In genomic region chr17:46371783-46372182, GRCm38 (mm10) we compare ENCODE assay signal across 8 mouse cellular contexts. TPM values are rescaled to one million over a fixed set of nuclear protein-coding genes. Genes with fewer than 3 reads are reported as not detected.
DNase-seq lines count a peak whose midpoint lies in the region; ATAC-seq lines count a peak whose summit lies in the region.

No protein-coding gene starts in this region.

- no peak for ATAC-seq in liver, embryonic 12.5 days
- ATAC-seq in midbrain, embryonic 13.5 days = no peak

- DNase-seq in cerebellum, postnatal 10 days = peak; percentile 47 to 49
- DNase-seq in cerebellum, adult 9-10 months = no peak
- peak; percentile 23 for DNase-seq in liver
- DNase-seq in embryo, embryonic 11 days = peak; percentile 10
- DNase-seq in retina, embryonic 14.5 days (ENCODE audit: low spot score) = peak; percentile 40
- DNase-seq in left cerebral cortex, postnatal 14 days (ENCODE audit: low spot score in 2 of 2) = no peak

- no peak overlapping the region for H3K27ac ChIP-seq in liver, embryonic 12.5 days
- no peak overlapping the region for H3K27ac ChIP-seq in midbrain, embryonic 13.5 days

- intact Hi-C loops in left cerebral cortex, postnatal 14 days (cut with DNase I) = no loop called here

- H3K9me3 ChIP-seq in liver, embryonic 12.5 days (replicated peaks) = peaks cover 4% of the 10 kb centered on the region; the same call in 1 of the 2 replicates
- no peaks in the 10 kb centered on the region for H3K9me3 ChIP-seq in midbrain, embryonic 13.5 days

- 46% methylated on average over 3 of the region's 3 CpGs for WGBS in liver, embryonic 12.5 days (ENCODE audit: insufficient replicate concordance)
- 75% methylated on average over 3 of the region's 3 CpGs for WGBS in midbrain, embryonic 13.5 days

- 0 out of 2 replicates have a peak, but pooled peaks cover 2% of the 10 kb centered on the region for H3K27me3 ChIP-seq in liver, embryonic 12.5 days (replicated peaks)
- H3K27me3 ChIP-seq in midbrain, embryonic 13.5 days = no peaks in the 10 kb centered on the region

- H3K9ac ChIP-seq in liver, embryonic 12.5 days = no peak overlapping the region
- no peak overlapping the region for H3K9ac ChIP-seq in midbrain, embryonic 13.5 days (replicated peaks)

- no peak overlapping the region for H3K4me2 ChIP-seq in liver, embryonic 12.5 days
- no peak overlapping the region for H3K4me2 ChIP-seq in midbrain, embryonic 13.5 days (replicated peaks)

- H3K4me1 ChIP-seq in liver, embryonic 12.5 days = no peaks in the 10 kb centered on the region
- no peaks in the 10 kb centered on the region for H3K4me1 ChIP-seq in midbrain, embryonic 13.5 days (replicated peaks)

- no peaks in the 10 kb centered on the region for H3K36me3 ChIP-seq in liver, embryonic 12.5 days
- H3K36me3 ChIP-seq in midbrain, embryonic 13.5 days = no peaks in the 10 kb centered on the region

- no peak overlapping the region for H3K4me3 ChIP-seq in liver, embryonic 12.5 days
- H3K4me3 ChIP-seq in midbrain, embryonic 13.5 days (replicated peaks) = no peak overlapping the region

RNA-seq across cellular contexts. Expression of gene Zfp318, which starts 11.7 kb away (rescaled TPM):
- polyA plus RNA-seq in liver, embryonic 12.5 days (2016; fragmentation: Nextera tagmentation; extraction: Ambion mirVana) = 4.4 and 4.5 TPM in 2 replicates
- polyA plus RNA-seq in midbrain, embryonic 13.5 days (2015; fragmentation: Nextera tagmentation; extraction: Ambion mirVana) = 14.4 and 16.6 TPM in 2 replicates
- total RNA-seq in left cerebral cortex, postnatal 14 days (2021) = 10 to 100 TPM; 70.9 to 71.5 TPM

RNA-seq across cellular contexts. Expression of gene Abcc10, which starts 43.6 kb away (rescaled TPM):
- 2.4 and 2.9 TPM in 2 replicates for polyA plus RNA-seq in liver, embryonic 12.5 days (2016; fragmentation: Nextera tagmentation; extraction: Ambion mirVana)
- 9.1 and 9.8 TPM in 2 replicates for polyA plus RNA-seq in midbrain, embryonic 13.5 days (2015; fragmentation: Nextera tagmentation; extraction: Ambion mirVana)
- total RNA-seq in left cerebral cortex, postnatal 14 days (2021) = 1 to 10 TPM; 8.4 to 8.7 TPM

RNA-seq across cellular contexts. Expression of gene Crip3, which starts 56.9 kb away (rescaled TPM):
- polyA plus RNA-seq in liver, embryonic 12.5 days (2016; fragmentation: Nextera tagmentation; extraction: Ambion mirVana) = 0.25 TPM in 1 of 2 replicates, not detected in the other
- 2.1 TPM in 2 replicates for polyA plus RNA-seq in midbrain, embryonic 13.5 days (2015; fragmentation: Nextera tagmentation; extraction: Ambion mirVana)
- 1 to 10 TPM; 3.3 to 5.3 TPM for total RNA-seq in left cerebral cortex, postnatal 14 days (2021)

Comparison
In these comparisons a context has a peak if more than half of its experiments do, and no peak if none do; other contexts are left out.
1. DNase-seq: peak in cerebellum, postnatal 10 days (2 of 2), liver (single experiment), embryo, embryonic 11 days (single experiment) and retina, embryonic 14.5 days (single experiment); none in cerebellum, adult 9-10 months (single experiment) and left cerebral cortex, postnatal 14 days (0 of 2).